Mouse (Mus musculus): ENCODE results near the gene Pfas. TPM values are rescaled to one million over a fixed set of nuclear protein-coding genes. Genes with fewer than 3 reads are reported as not detected.
A peak's percentile ranks its signal among the peaks of the same experiment; 100 is the strongest.

Pfas gene
- total RNA-seq, 1 experiment = 119 TPM

GRCm38 (mm10) chr11:69026562-69026961 is 18.3 kb upstream of the Pfas start:
- in situ Hi-C loops (cut with MboI; ENCODE audit: low sequenced_read_pairs in 2 of 2, unreplicated experiment in 2 of 2) = no loop called here
- no peak for DNase-seq (ENCODE audit: low read depth, low spot score)
- 0 out of 4 replicates have a peak, but pooled peaks cover 0 to 2% of the 10 kb centered on the region in 2 experiments for H3K4me1 ChIP-seq (ENCODE audit: control insufficient read depth in 2 of 2, insufficient read depth in 2 of 2, low read length in 2 of 2, poor library complexity in 1 of 2)
- H3K4me3 ChIP-seq (ENCODE audit: insufficient read depth in 1 of 2, low read depth in 1 of 2, low read length in 2 of 2, poor library complexity in 1 of 2, severe bottlenecking in 1 of 2) = no peak overlapping the region
- H3K9ac ChIP-seq (ENCODE audit: insufficient read depth, low read depth, low read length, poor library complexity, severe bottlenecking) = no peak overlapping the region
- H3K9me3 ChIP-seq (ENCODE audit: control insufficient read depth, insufficient read depth, low read depth, low read length) = no peaks in the 10 kb centered on the region
- peak overlapping the region; percentile 65 for H3K27ac ChIP-seq (ENCODE audit: insufficient read depth, low read depth, low read length, poor library complexity, severe bottlenecking)
- TF ChIP-seq ZC3H11A (IDR thresholded peaks at IDR 0.05; ENCODE audit: borderline replicate concordance, low read depth, low read length) (no peak), MAFK (IDR thresholded peaks at IDR 0.05; ENCODE audit: insufficient read depth, low read depth, low read length) (no peak), ZNF384 (IDR thresholded peaks at IDR 0.05; ENCODE audit: low read depth, low read length) (no peak), CHD2 (IDR thresholded peaks at IDR 0.05; ENCODE audit: low read depth, low read length) (no peak), HCFC1 (IDR thresholded peaks at IDR 0.05; ENCODE audit: borderline replicate concordance, insufficient read depth, low read length) (no peak)
- peaks cover 74% of the 10 kb centered on the region for H3K36me3 ChIP-seq (ENCODE audit: control insufficient read depth, insufficient read depth, low read length, poor library complexity, severe bottlenecking)

- Histone ChIP-seq H3K9me3 (ENCODE audit: control insufficient read depth, insufficient read depth, low read depth, low read length) (no peaks in the 10 kb centered on the region), H3K36me3 (ENCODE audit: control insufficient read depth, insufficient read depth, low read length, poor library complexity, severe bottlenecking) (peaks cover 34% of the 10 kb centered on the region), H3K4me3 (ENCODE audit: insufficient read depth in 1 of 2, low read depth in 1 of 2, low read length in 2 of 2, poor library complexity in 1 of 2, severe bottlenecking in 1 of 2) (no peak overlapping the region), H3K4me1 (ENCODE audit: control insufficient read depth in 2 of 2, insufficient read depth in 2 of 2, low read length in 2 of 2, poor library complexity in 1 of 2) (no peaks in the 10 kb centered on the region), H3K9ac (ENCODE audit: insufficient read depth, low read depth, low read length, poor library complexity, severe bottlenecking) (no peak overlapping the region), H3K27ac (ENCODE audit: insufficient read depth, low read depth, low read length, poor library complexity, severe bottlenecking) (no peak overlapping the region)
- TF ChIP-seq HCFC1 (IDR thresholded peaks at IDR 0.05; ENCODE audit: borderline replicate concordance, insufficient read depth, low read length) = no peak
- no peak for TF ChIP-seq MAFK (IDR thresholded peaks at IDR 0.05; ENCODE audit: insufficient read depth, low read depth, low read length)
- TF ChIP-seq ZNF384 (IDR thresholded peaks at IDR 0.05; ENCODE audit: low read depth, low read length) = no peak
- no peak for TF ChIP-seq ZC3H11A (IDR thresholded peaks at IDR 0.05; ENCODE audit: borderline replicate concordance, low read depth, low read length)
- no peak for TF ChIP-seq CHD2 (IDR thresholded peaks at IDR 0.05; ENCODE audit: low read depth, low read length)
- in situ Hi-C loops (cut with MboI; ENCODE audit: low sequenced_read_pairs in 2 of 2, unreplicated experiment in 2 of 2) = no loop called here
- no peak for DNase-seq (ENCODE audit: low read depth, low spot score)
Measured at GRCm38 (mm10) chr11:69020691-69021090, 12.4 kb upstream of the Pfas start.

GRCm38 (mm10) chr11:69016755-69017154 is 8.5 kb upstream of the Pfas start:
- TF ChIP-seq CHD2 (IDR thresholded peaks at IDR 0.05; ENCODE audit: low read depth, low read length) (no peak), ZC3H11A (IDR thresholded peaks at IDR 0.05; ENCODE audit: borderline replicate concordance, low read depth, low read length) (no peak), ZNF384 (IDR thresholded peaks at IDR 0.05; ENCODE audit: low read depth, low read length) (no peak), HCFC1 (IDR thresholded peaks at IDR 0.05; ENCODE audit: borderline replicate concordance, insufficient read depth, low read length) (no peak), MAFK (IDR thresholded peaks at IDR 0.05; ENCODE audit: insufficient read depth, low read depth, low read length) (no peak)
- H3K36me3 ChIP-seq (ENCODE audit: control insufficient read depth, insufficient read depth, low read length, poor library complexity, severe bottlenecking) = peaks cover 6% of the 10 kb centered on the region
- no peaks in the 10 kb centered on the region for H3K9me3 ChIP-seq (ENCODE audit: control insufficient read depth, insufficient read depth, low read depth, low read length)
- H3K27ac ChIP-seq (ENCODE audit: insufficient read depth, low read depth, low read length, poor library complexity, severe bottlenecking) = peak overlapping the region; percentile 83; the same call in 1 of the 2 replicates
- in situ Hi-C loops (cut with MboI; ENCODE audit: low sequenced_read_pairs in 2 of 2, unreplicated experiment in 2 of 2) = no loop called here
- no peak for DNase-seq (ENCODE audit: low read depth, low spot score)
- H3K4me1 ChIP-seq (ENCODE audit: control insufficient read depth in 2 of 2, insufficient read depth in 2 of 2, low read length in 2 of 2, poor library complexity in 1 of 2) = peaks cover 0 to 7% of the 10 kb centered on the region in 2 experiments; a peak in 2 of 4 replicates
- H3K9ac ChIP-seq (ENCODE audit: insufficient read depth, low read depth, low read length, poor library complexity, severe bottlenecking) = peak overlapping the region; percentile 91
- peak overlapping the region; percentile 77 to 94 for H3K4me3 ChIP-seq (ENCODE audit: insufficient read depth in 1 of 2, low read depth in 1 of 2, low read length in 2 of 2, poor library complexity in 1 of 2, severe bottlenecking in 1 of 2)

GRCm38 (mm10) chr11:69015644-69016441 is 7.6 kb upstream of the Pfas start, which contains the start of gene Ctc1:
Ctc1 (plus strand) TSS chr11:69015911.
- H3K4me1 ChIP-seq (ENCODE audit: control insufficient read depth in 2 of 2, insufficient read depth in 2 of 2, low read length in 2 of 2, poor library complexity in 1 of 2) = peaks cover 0 to 7% of the 10 kb centered on the region in 2 experiments; a peak in 2 of 4 replicates
- TF ChIP-seq HCFC1 (IDR thresholded peaks at IDR 0.05; ENCODE audit: borderline replicate concordance, insufficient read depth, low read length) (peak; percentile 65; the same call in 1 of the 2 replicates), MAFK (IDR thresholded peaks at IDR 0.05; ENCODE audit: insufficient read depth, low read depth, low read length) (no peak)
- peak within 1 kb of the TSS; percentile 77 to 94 for H3K4me3 ChIP-seq (ENCODE audit: insufficient read depth in 1 of 2, low read depth in 1 of 2, low read length in 2 of 2, poor library complexity in 1 of 2, severe bottlenecking in 1 of 2)
- no peaks in the 10 kb centered on the region for H3K9me3 ChIP-seq (ENCODE audit: control insufficient read depth, insufficient read depth, low read depth, low read length)
- H3K9ac ChIP-seq (ENCODE audit: insufficient read depth, low read depth, low read length, poor library complexity, severe bottlenecking) = peak within 1 kb of the TSS; percentile 91
- H3K27ac ChIP-seq (ENCODE audit: insufficient read depth, low read depth, low read length, poor library complexity, severe bottlenecking) = peak within 1 kb of the TSS; percentile 83
- in situ Hi-C loops (cut with MboI; ENCODE audit: low sequenced_read_pairs in 2 of 2, unreplicated experiment in 2 of 2) = no loop called here
- peaks cover under 1% of the 10 kb centered on the region; the same call in 1 of the 2 replicates for H3K36me3 ChIP-seq (ENCODE audit: control insufficient read depth, insufficient read depth, low read length, poor library complexity, severe bottlenecking)
- peak; percentile 93 for DNase-seq (ENCODE audit: low read depth, low spot score)

Data from ES-E14 (cell line).